Mouse (Mus musculus) megakaryocyte, adult 5-6 weeks (primary cell): ENCODE measurements at regions not wholly inside any gene's neighbourhood (a gene's known extent, or its start where the extent isn't known, plus 50 kb on each side); places are given as distances from the start of the nearest gene placed in this dataset.

Experiments
- ATAC-seq: 2 replicates; pipeline ENCODE4 v1.8.0; 2016; ENCODE audit warnings: mild to moderate bottlenecking, inconsistent platforms; ENCODE audit not compliant: poor library complexity, severe bottlenecking

GRCm38 (mm10) chr3:104712711-104713110, 68.1 kb upstream of the Ppm1j start:
- no peak for ATAC-seq

DNA sequence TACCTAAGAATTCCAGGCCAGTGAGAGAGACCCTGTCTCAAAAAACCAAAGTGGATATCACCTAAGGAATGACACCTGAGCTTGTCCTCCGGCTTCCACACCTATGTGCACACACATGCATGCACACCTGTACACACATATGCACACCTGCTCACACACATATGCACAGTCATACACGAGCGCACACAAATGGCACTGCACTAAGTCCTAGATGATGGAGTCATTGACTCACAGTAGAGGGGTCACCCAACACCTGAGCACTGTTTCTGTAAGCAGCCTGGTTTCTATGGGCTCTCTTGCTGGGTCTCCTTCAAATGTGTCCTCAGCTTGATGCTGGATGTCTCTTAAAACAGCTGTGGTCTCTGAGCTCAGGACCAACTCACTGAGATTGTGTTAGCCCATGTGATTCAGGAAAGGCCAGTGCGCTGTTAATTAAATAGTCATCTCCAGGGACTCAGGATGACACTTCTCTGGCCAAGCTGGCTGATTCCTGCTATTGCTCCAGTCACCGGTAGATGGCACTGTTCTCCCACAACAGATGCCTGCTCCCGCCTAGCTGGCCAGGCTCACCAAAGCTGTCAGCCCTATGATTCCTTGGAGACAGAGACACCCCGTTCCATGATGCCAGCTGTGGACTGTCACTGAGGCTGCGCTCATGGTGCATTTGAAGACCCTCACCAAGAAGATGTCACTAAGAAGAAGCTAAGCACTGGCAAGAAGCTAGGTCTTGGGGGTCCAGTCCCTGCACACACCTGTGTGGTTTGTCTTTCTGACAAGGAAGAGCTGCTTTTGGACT, 66.8 kb upstream of the Ppm1j start:
- ATAC-seq, result peak; percentile 89

GRCm38 (mm10) chr3:104714679-104715326, 66.1 kb upstream of the Ppm1j start:
- ATAC-seq, result peak; percentile 89
